In genomic region chr10:88552738-88553137, GRCm38 (mm10) we compare ENCODE assay signal across 17 mouse cellular contexts. TPM values are rescaled to one million over a fixed set of nuclear protein-coding genes. Genes with fewer than 3 reads are reported as not detected.
A peak's percentile ranks its signal among the peaks of the same experiment; 100 is the strongest.
DNase-seq lines count a peak whose midpoint lies in the region; ATAC-seq and TF ChIP-seq lines count a peak whose summit lies in the region.
"Had no signal": no experiment of that assay in that cellular context is flagged by ENCODE, and none has a peak within 500 bp of the region (broad histone marks: within the 10 kb centered on the region; RNA-seq: fewer than 3 reads in every experiment).

No protein-coding gene starts in this region.

- H3K4me1 ChIP-seq in heart, postnatal 0 days (ENCODE audit: control insufficient read depth, insufficient read depth) = no peaks in the 10 kb centered on the region
- H3K4me1 ChIP-seq in heart, embryonic 12.5 days (replicated peaks) = 0 out of 2 replicates have a peak, but pooled peaks cover under 1% of the 10 kb centered on the region
- no peaks in the 10 kb centered on the region for H3K4me1 ChIP-seq in midbrain, postnatal 0 days (ENCODE audit: insufficient read depth, low read length)
- H3K4me1 ChIP-seq in midbrain, embryonic 15.5 days = no peaks in the 10 kb centered on the region
- no peaks in the 10 kb centered on the region for H3K4me1 ChIP-seq in bone marrow macrophage, adult 2 months (ENCODE audit: control insufficient read depth, insufficient read depth, low read length)
- H3K4me1 ChIP-seq: liver, embryonic 13.5 days; neural tube, embryonic 13.5 days had no signal

- H3K27me3 ChIP-seq in heart, postnatal 0 days (ENCODE audit: control insufficient read depth, insufficient read depth, low read length) = no peaks in the 10 kb centered on the region
- no peaks in the 10 kb centered on the region for H3K27me3 ChIP-seq in heart, embryonic 12.5 days (replicated peaks)
- H3K27me3 ChIP-seq in midbrain, postnatal 0 days (ENCODE audit: insufficient read depth, low read length) = no peaks in the 10 kb centered on the region
- H3K27me3 ChIP-seq in midbrain, embryonic 15.5 days (replicated peaks) = no peaks in the 10 kb centered on the region
- H3K27me3 ChIP-seq: liver, embryonic 13.5 days; neural tube, embryonic 13.5 days had no signal

- H3K27ac ChIP-seq in heart, postnatal 0 days (ENCODE audit: low read depth) = no peak overlapping the region
- no peak overlapping the region for H3K27ac ChIP-seq in heart, embryonic 12.5 days (ENCODE audit: poor library complexity, severe bottlenecking)
- H3K27ac ChIP-seq in midbrain, postnatal 0 days (ENCODE audit: low read depth, low read length) = no peak overlapping the region
- no peak overlapping the region for H3K27ac ChIP-seq in midbrain, embryonic 15.5 days
- H3K27ac ChIP-seq in bone marrow macrophage, adult 2 months (ENCODE audit: insufficient read depth, low read depth, low read length) = no peak overlapping the region
- H3K27ac ChIP-seq: liver, embryonic 13.5 days; neural tube, embryonic 13.5 days had no signal

- H3K36me3 ChIP-seq in heart, postnatal 0 days (replicated peaks; ENCODE audit: control insufficient read depth, insufficient read depth, low read length) = no peaks in the 10 kb centered on the region
- H3K36me3 ChIP-seq in heart, embryonic 12.5 days = no peaks in the 10 kb centered on the region
- no peaks in the 10 kb centered on the region for H3K36me3 ChIP-seq in midbrain, postnatal 0 days (ENCODE audit: insufficient read depth, low read length)
- no peaks in the 10 kb centered on the region for H3K36me3 ChIP-seq in midbrain, embryonic 15.5 days (replicated peaks)
- H3K36me3 ChIP-seq: liver, embryonic 13.5 days; neural tube, embryonic 13.5 days had no signal

- DNase-seq in heart, postnatal 0 days (ENCODE audit: low spot score) = no peak
- DNase-seq in midbrain, postnatal 0 days (ENCODE audit: low spot score) = no peak
- DNase-seq in adrenal gland, postnatal 10 days = no peak
- no peak for DNase-seq in spleen, postnatal 36 days (ENCODE audit: low spot score in 2 of 2)
- DNase-seq: cerebellum, adult 8-10 months; gastrocnemius, postnatal 14 days; kidney, adult 18-20 months; liver, embryonic 13.5 days; lung, postnatal 36 days; thymus, postnatal 36 days had no signal

- no peaks in the 10 kb centered on the region for H3K9me3 ChIP-seq in heart, postnatal 0 days (replicated peaks; ENCODE audit: control insufficient read depth, low read length)
- H3K9me3 ChIP-seq in heart, embryonic 12.5 days (replicated peaks) = peaks cover 4% of the 10 kb centered on the region; the same call in 1 of the 2 replicates
- H3K9me3 ChIP-seq in midbrain, postnatal 0 days (ENCODE audit: low read length) = no peaks in the 10 kb centered on the region
- H3K9me3 ChIP-seq in midbrain, embryonic 15.5 days = no peaks in the 10 kb centered on the region
- H3K9me3 ChIP-seq: liver, embryonic 13.5 days; neural tube, embryonic 13.5 days had no signal

- no peak for TF ChIP-seq POLR2A in bone marrow macrophage, adult 2 months (IDR thresholded peaks at IDR 0.05; ENCODE audit: borderline replicate concordance, low read depth, low read length)

- H3K9ac ChIP-seq in heart, postnatal 0 days (replicated peaks; ENCODE audit: low read depth, low read length) = no peak overlapping the region
- no peak overlapping the region for H3K9ac ChIP-seq in heart, embryonic 12.5 days
- no peak overlapping the region for H3K9ac ChIP-seq in midbrain, postnatal 0 days (replicated peaks; ENCODE audit: low read length, poor library complexity, severe bottlenecking)
- no peak overlapping the region for H3K9ac ChIP-seq in midbrain, embryonic 15.5 days
- H3K9ac ChIP-seq: liver, embryonic 13.5 days; neural tube, embryonic 13.5 days had no signal

- H3K4me3 ChIP-seq in heart, postnatal 0 days (ENCODE audit: low read depth, low read length) = no peak overlapping the region
- no peak overlapping the region for H3K4me3 ChIP-seq in heart, embryonic 12.5 days
- H3K4me3 ChIP-seq in midbrain, postnatal 0 days (ENCODE audit: low read depth, low read length) = no peak overlapping the region
- H3K4me3 ChIP-seq in midbrain, embryonic 15.5 days = no peak overlapping the region
- H3K4me3 ChIP-seq in bone marrow macrophage, adult 2 months (ENCODE audit: insufficient read depth, low read length) = no peak overlapping the region
- H3K4me3 ChIP-seq: liver, embryonic 13.5 days; neural tube, embryonic 13.5 days had no signal

- peak; percentile 9; the same call in 1 of the 2 replicates for TF ChIP-seq CTCF in heart, postnatal 0 days (IDR thresholded peaks at IDR 0.05; ENCODE audit: low read depth)
- peak; percentile 14; the same call in 1 of the 2 replicates for TF ChIP-seq CTCF in midbrain, postnatal 0 days (IDR thresholded peaks at IDR 0.05)
- TF ChIP-seq CTCF in bone marrow macrophage, adult 2 months (IDR thresholded peaks at IDR 0.05; ENCODE audit: low read depth, low read length) = peak; percentile 37; the same call in 1 of the 2 replicates

- WGBS in heart, postnatal 0 days = 91% methylated on average over 2 of the region's 2 CpGs
- 90% methylated on average over 2 of the region's 2 CpGs for WGBS in heart, embryonic 12.5 days
- WGBS in midbrain, postnatal 0 days = 90% methylated on average over 2 of the region's 2 CpGs
- 86% methylated on average over 2 of the region's 2 CpGs for WGBS in midbrain, embryonic 15.5 days

- no peak for ATAC-seq in heart, postnatal 0 days (ENCODE audit: insufficient read depth, low read depth)
- ATAC-seq in heart, embryonic 12.5 days (ENCODE audit: insufficient number of reproducible peaks, low FRiP score) = no peak
- no peak for ATAC-seq in midbrain, postnatal 0 days (ENCODE audit: low FRiP score)
- ATAC-seq in midbrain, embryonic 15.5 days (replicated peaks) = no peak
- ATAC-seq: forebrain, embryonic 16.5 days; midbrain, embryonic 16.5 days had no signal

- TF ChIP-seq EP300 in heart, postnatal 0 days (IDR thresholded peaks at IDR 0.05; ENCODE audit: low read depth) = no peak

- no peak overlapping the region for H3K4me2 ChIP-seq in heart, postnatal 0 days (ENCODE audit: low read depth, low read length)
- H3K4me2 ChIP-seq in heart, embryonic 12.5 days = no peak overlapping the region
- H3K4me2 ChIP-seq in midbrain, postnatal 0 days (ENCODE audit: low read depth, low read length, poor library complexity, severe bottlenecking) = no peak overlapping the region
- H3K4me2 ChIP-seq in midbrain, embryonic 15.5 days = no peak overlapping the region
- H3K4me2 ChIP-seq: liver, embryonic 13.5 days; neural tube, embryonic 13.5 days had no signal

RNA-seq across cellular contexts. Expression of gene Chpt1, which starts 48.9 kb away (rescaled TPM):
- total RNA-seq in heart, postnatal 0 days (2014; rRNA removed; ENCODE audit: low replicate concordance) = 85.7 and 142 TPM in 2 replicates
- polyA plus RNA-seq in heart, postnatal 0 days (2015; fragmentation: Nextera tagmentation; extraction: Ambion mirVana) = 94.1 and 99.9 TPM in 2 replicates
- 38.3 and 38.5 TPM in 2 replicates for polyA plus RNA-seq in heart, embryonic 12.5 days (2016; fragmentation: Nextera tagmentation; extraction: Ambion mirVana)
- total RNA-seq in midbrain, postnatal 0 days (2014; rRNA removed) = 26.9 and 28.5 TPM in 2 replicates
- 27.2 and 27.3 TPM in 2 replicates for polyA plus RNA-seq in midbrain, postnatal 0 days (2015; fragmentation: Nextera tagmentation; extraction: Ambion mirVana)
- polyA plus RNA-seq in midbrain, embryonic 15.5 days (2015; fragmentation: Nextera tagmentation; extraction: Ambion mirVana) = 15.1 and 16.2 TPM in 2 replicates
- 23.2 and 26.3 TPM in 2 replicates for polyA plus RNA-seq in bone marrow macrophage, adult 2 months (2012; ENCODE audit: insufficient read depth, insufficient read length, missing spikeins)
- total RNA-seq in adrenal gland, postnatal 10 days (2021) = 100 to 1,000 TPM; 225 to 228 TPM

RNA-seq across cellular contexts. Expression of gene Mybpc1, which starts 52.2 kb away (rescaled TPM):
- 4.3 TPM in 1 of 2 replicates, not detected in the other for total RNA-seq in heart, postnatal 0 days (2014; rRNA removed; ENCODE audit: low replicate concordance)
- polyA plus RNA-seq in heart, postnatal 0 days (2015; fragmentation: Nextera tagmentation; extraction: Ambion mirVana) = 0.78 and 0.81 TPM in 2 replicates
- polyA plus RNA-seq in heart, embryonic 12.5 days (2016; fragmentation: Nextera tagmentation; extraction: Ambion mirVana) = 7.2 and 7.3 TPM in 2 replicates
- total RNA-seq in midbrain, postnatal 0 days (2014; rRNA removed) = 2.0 and 3.2 TPM in 2 replicates
- polyA plus RNA-seq in midbrain, postnatal 0 days (2015; fragmentation: Nextera tagmentation; extraction: Ambion mirVana) = 0.86 and 1.1 TPM in 2 replicates
- 2.0 and 2.2 TPM in 2 replicates for polyA plus RNA-seq in midbrain, embryonic 15.5 days (2015; fragmentation: Nextera tagmentation; extraction: Ambion mirVana)
- 0.31 TPM in 1 of 2 replicates, not detected in the other for polyA plus RNA-seq in bone marrow macrophage, adult 2 months (2012; ENCODE audit: insufficient read depth, insufficient read length, missing spikeins)
- 100 to 1,000 TPM in 1 of 2 experiments, 10 to 100 TPM in 1; 43.0 to 253 TPM for total RNA-seq in adrenal gland, postnatal 10 days (2021)
- polyA plus RNA-seq: small intestine, adult 2 months had no signal
